Mouse (Mus musculus) adrenal gland, adult 8-10 months (tissue): ENCODE measurements at regions not wholly inside any gene's neighbourhood (a gene's known extent, or its start where the extent isn't known, plus 50 kb on each side); places are given as distances from the start of the nearest gene placed in this dataset.

Source experiments
- microRNA-seq, 2 experiments: library from miRNA; unstranded; fragments of <30 nt; microRNA quantifications; one replicate each; pipeline ENCODE4 v1.2.0; 2022

Small RNA genes lying in the stretch of these regions (microRNA-seq; reads per million reads assigned to microRNA genes)
- gene Mir138-1 = 77.4 to 109 reads per million in 2 experiments
